Mouse (Mus musculus) heart, postnatal 25 days (tissue): ENCODE measurements around the gene Eva1c. TPM values are rescaled to one million over a fixed set of nuclear protein-coding genes. Genes with fewer than 3 reads are reported as not detected.
A peak's percentile ranks its signal among the peaks of the same experiment; 100 is the strongest.

Experiments used
- DNase-seq: peaks from one replicate; pipeline ENCODE4 v3.0.0; 2022; ENCODE audit warnings: low spot score
- intact Hi-C: fragments of 180-260 bp; cut with DNase I; formaldehyde crosslinking; loops from one replicate; pipeline ENCODE4 v1.15.1; 2025
- total RNA-seq, 2 experiments: library from RNA; stranded (reverse); gene quantifications; 2 replicates each; pipeline ENCODE4 v1.2.3; 2021

Gene Eva1c
- total RNA-seq, 2 experiments from 2014 or later = 0.89 to 1.4 TPM

- DNase-seq = no peak
- intact Hi-C loops = no loop called here
Observed at GRCm38 (mm10) chr16:90858206-90858605, 31.7 kb downstream of the Eva1c start.

- intact Hi-C loops = no loop called here
- no peak for DNase-seq
Observed at GRCm38 (mm10) chr16:90863036-90863435, 36.5 kb downstream of the Eva1c start.

- no peak for DNase-seq
- intact Hi-C loops = no loop called here
Observed at GRCm38 (mm10) chr16:90863468-90864046, 37.0 kb downstream of the Eva1c start.

- DNase-seq = no peak
- intact Hi-C loops = loop anchor here (5.0 kb wide), 1 partner anchor 32 kb away; no protein-coding TSS in a partner anchor
Observed at GRCm38 (mm10) chr16:90864693-90865092, 38.2 kb downstream of the Eva1c start.

- intact Hi-C loops = loop anchor here (5.0 kb wide), 1 partner anchor 33 kb away; no protein-coding TSS in a partner anchor
- no peak for DNase-seq
Observed at GRCm38 (mm10) chr16:90865652-90866051, 39.1 kb downstream of the Eva1c start.

- intact Hi-C loops = loop anchor here (5.0 kb wide), 1 partner anchor 36 kb away; no protein-coding TSS in a partner anchor
- no peak for DNase-seq
Observed at GRCm38 (mm10) chr16:90868129-90868528, 41.6 kb downstream of the Eva1c start.

- intact Hi-C loops = loop anchor here (5.0 kb wide), 1 partner anchor 37 kb away; no protein-coding TSS in a partner anchor
- DNase-seq = no peak
Observed at GRCm38 (mm10) chr16:90869361-90869760, 42.8 kb downstream of the Eva1c start.

- intact Hi-C loops = no loop called here
Observed at GRCm38 (mm10) chr16:90872936-90873335, 46.4 kb downstream of the Eva1c start.

GRCm38 (mm10) chr16:90874536-90874935, 48.0 kb downstream of the Eva1c start:
- DNase-seq = no peak
- intact Hi-C loops = no loop called here

More at GRCm38 (mm10) chr16:90872936-90873335, 46.4 kb downstream of the Eva1c start:
- DNase-seq = no peak

- intact Hi-C loops = no loop called here
- no peak for DNase-seq
Observed at GRCm38 (mm10) chr16:90878135-90878860, 51.8 kb downstream of the Eva1c start.

- DNase-seq = peak; percentile 42
- intact Hi-C loops = no loop called here
Observed at GRCm38 (mm10) chr16:90882501-90882977, 56.0 kb downstream of the Eva1c start.

- no peak for DNase-seq
- intact Hi-C loops = loop anchor here (5.0 kb wide), 1 partner anchor 53 kb away; no protein-coding TSS in a partner anchor
Observed at GRCm38 (mm10) chr16:90885351-90885750, 58.8 kb downstream of the Eva1c start.

- intact Hi-C loops = loop anchor here (5.0 kb wide), 1 partner anchor 54 kb away; no protein-coding TSS in a partner anchor
- DNase-seq = peak; percentile 42
Observed at GRCm38 (mm10) chr16:90885781-90886565, 59.5 kb downstream of the Eva1c start.

GRCm38 (mm10) chr16:90890683-90891082, 64.2 kb downstream of the Eva1c start:
- intact Hi-C loops = no loop called here
- no peak for DNase-seq

GRCm38 (mm10) chr16:90891601-90892000, 65.1 kb downstream of the Eva1c start:
- no peak for DNase-seq

GRCm38 (mm10) chr16:90892081-90892480, 65.6 kb downstream of the Eva1c start:
- intact Hi-C loops = no loop called here
- no peak for DNase-seq

More at GRCm38 (mm10) chr16:90891601-90892000, 65.1 kb downstream of the Eva1c start:
- intact Hi-C loops = no loop called here

GRCm38 (mm10) chr16:90893019-90893418, 66.5 kb downstream of the Eva1c start:
- no peak for DNase-seq
- intact Hi-C loops = no loop called here

- no peak for DNase-seq
- intact Hi-C loops = no loop called here
Observed at GRCm38 (mm10) chr16:90893792-90894191, 67.3 kb downstream of the Eva1c start.

GRCm38 (mm10) chr16:90897651-90898050, 71.1 kb downstream of the Eva1c start:
- DNase-seq = no peak
- intact Hi-C loops = no loop called here

GRCm38 (mm10) chr16:90899498-90899897, 73.0 kb downstream of the Eva1c start:
- intact Hi-C loops = no loop called here
- no peak for DNase-seq
